ENCODE assay signal across 8 mouse cellular contexts in the genomic region with DNA sequence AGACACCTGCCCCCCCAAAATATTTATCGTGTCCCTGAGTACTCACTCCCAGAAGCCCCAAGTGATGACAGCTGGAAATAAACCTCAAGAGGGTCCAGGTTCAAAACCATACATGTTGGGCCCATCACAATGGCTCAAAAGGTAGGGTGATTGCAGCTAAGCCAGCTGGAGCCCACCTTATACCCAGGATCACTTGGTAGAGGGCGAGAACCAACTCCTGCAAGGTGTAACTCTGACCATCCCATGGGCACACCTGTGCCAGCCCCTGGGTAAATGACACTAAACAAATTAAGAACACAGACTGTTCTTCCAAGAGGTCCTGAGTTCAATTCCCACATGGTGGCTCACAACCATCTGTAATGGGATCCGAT. TPM values are rescaled to one million over a fixed set of nuclear protein-coding genes. Genes with fewer than 3 reads are reported as not detected.
A peak's percentile ranks its signal among the peaks of the same experiment; 100 is the strongest.
DNase-seq lines count a peak whose midpoint lies in the region; ATAC-seq and TF ChIP-seq lines count a peak whose summit lies in the region.

No protein-coding gene starts in this region.

- peaks cover 10% of the 10 kb centered on the region for H3K4me1 ChIP-seq in testis, adult 2 months (ENCODE audit: control insufficient read depth, insufficient read depth, low read length)
- peaks cover 78% of the 10 kb centered on the region for H3K4me1 ChIP-seq in liver, embryonic 12.5 days

- TF ChIP-seq POLR2A in testis, adult 2 months (IDR thresholded peaks at IDR 0.05; ENCODE audit: control insufficient read depth, low read depth, low read length) = no peak

- peak overlapping the region; percentile 79 for H3K4me2 ChIP-seq in liver, embryonic 12.5 days

- 58% methylated on average over 3 of the region's 3 CpGs for WGBS in liver, embryonic 12.5 days (ENCODE audit: insufficient replicate concordance)

- H3K36me3 ChIP-seq in testis, adult 2 months (ENCODE audit: control insufficient read depth, insufficient read depth, low read length) = no peaks in the 10 kb centered on the region
- peaks cover 23% of the 10 kb centered on the region for H3K36me3 ChIP-seq in liver, embryonic 12.5 days

- H3K9ac ChIP-seq in liver, embryonic 12.5 days = peak overlapping the region; percentile 81

- TF ChIP-seq CTCF in testis, adult 2 months (IDR thresholded peaks at IDR 0.05; ENCODE audit: control insufficient read depth, insufficient read depth, insufficient replicate concordance, low read depth, low read length) = no peak

- H3K27me3 ChIP-seq in testis, adult 2 months (ENCODE audit: control insufficient read depth, insufficient read depth, low read length) = no peaks in the 10 kb centered on the region
- no peaks in the 10 kb centered on the region for H3K27me3 ChIP-seq in liver, embryonic 12.5 days (replicated peaks)

- intact Hi-C loops in left cerebral cortex, postnatal 25 days (cut with DNase I) = no loop called here
- intact Hi-C loops in left cerebral cortex, postnatal 14 days (cut with DNase I) = no loop called here

- H3K4me3 ChIP-seq in testis, adult 2 months (ENCODE audit: control insufficient read depth, low read depth, low read length) = peak overlapping the region; percentile 84
- H3K4me3 ChIP-seq in liver, embryonic 12.5 days = peak overlapping the region; percentile 90

- no peaks in the 10 kb centered on the region for H3K9me3 ChIP-seq in liver, embryonic 12.5 days (replicated peaks)

- H3K27ac ChIP-seq in testis, adult 2 months (ENCODE audit: control insufficient read depth, insufficient read depth, low read depth, low read length) = peak overlapping the region; percentile 90
- H3K27ac ChIP-seq in liver, embryonic 12.5 days = peak overlapping the region; percentile 98

- DNase-seq in cerebellum, adult 9-11 months = peak; percentile 68
- DNase-seq in cerebellum, adult 18-20 months = no peak
- no peak for DNase-seq in testis, postnatal 10 days (ENCODE audit: low spot score)
- no peak for DNase-seq in urinary bladder, postnatal 25 days (ENCODE audit: low spot score)
- no peak for DNase-seq in left cerebral cortex, postnatal 25 days (ENCODE audit: low spot score in 2 of 2)
- DNase-seq in left cerebral cortex, postnatal 14 days (ENCODE audit: low spot score in 2 of 2) = no peak

- ATAC-seq in liver, embryonic 12.5 days = no peak

RNA-seq across cellular contexts. Expression of gene Fzr1, which starts 0.9 kb away (rescaled TPM):
- 161 and 178 TPM in 2 replicates for polyA plus RNA-seq in testis, adult 2 months (2012; rRNA removed)
- 93.8 and 100 TPM in 2 replicates for polyA plus RNA-seq in liver, embryonic 12.5 days (2016; fragmentation: Nextera tagmentation; extraction: Ambion mirVana)
- total RNA-seq in left cerebral cortex, postnatal 25 days (2021) = 10 to 100 TPM; 63.5 to 70.2 TPM
- total RNA-seq in left cerebral cortex, postnatal 14 days (2021) = 10 to 100 TPM; 74.8 to 80.3 TPM

RNA-seq across cellular contexts. Expression of gene Dohh, which starts 5.1 kb away (rescaled TPM):
- polyA plus RNA-seq in testis, adult 2 months (2012; rRNA removed) = 38.5 and 46.3 TPM in 2 replicates
- polyA plus RNA-seq in liver, embryonic 12.5 days (2016; fragmentation: Nextera tagmentation; extraction: Ambion mirVana) = 70.0 and 74.5 TPM in 2 replicates
- 10 to 100 TPM; 83.7 to 87.7 TPM for total RNA-seq in left cerebral cortex, postnatal 25 days (2021)
- total RNA-seq in left cerebral cortex, postnatal 14 days (2021) = 10 to 100 TPM; 82.4 to 88.6 TPM

RNA-seq across cellular contexts. Expression of gene Gm48551, which starts 5.1 kb away (rescaled TPM):
- 1.2 and 1.6 TPM in 2 replicates for polyA plus RNA-seq in testis, adult 2 months (2012; rRNA removed)
- polyA plus RNA-seq in liver, embryonic 12.5 days (2016; fragmentation: Nextera tagmentation; extraction: Ambion mirVana) = 0.68 and 1.2 TPM in 2 replicates
- total RNA-seq in left cerebral cortex, postnatal 25 days (2021) = 1 to 10 TPM; 3.5 to 4.2 TPM
- total RNA-seq in left cerebral cortex, postnatal 14 days (2021) = 1 to 10 TPM; 2.4 to 3.2 TPM

RNA-seq across cellular contexts. Expression of gene Gm48552, which starts 9.6 kb away (rescaled TPM):
- polyA plus RNA-seq in testis, adult 2 months (2012; rRNA removed) = 0.65 TPM in 1 of 2 replicates, not detected in the other
- 0.71 and 0.98 TPM in 2 replicates for polyA plus RNA-seq in liver, embryonic 12.5 days (2016; fragmentation: Nextera tagmentation; extraction: Ambion mirVana)
- total RNA-seq in left cerebral cortex, postnatal 25 days (2021) = 1 to 10 TPM; 4.0 to 4.1 TPM
- 1 to 10 TPM; 2.8 to 4.7 TPM for total RNA-seq in left cerebral cortex, postnatal 14 days (2021)

RNA-seq across cellular contexts. Expression of gene 4930404N11Rik, which starts 13.6 kb away (rescaled TPM):
- polyA plus RNA-seq in testis, adult 2 months (2012; rRNA removed) = 273 and 296 TPM in 2 replicates
- 1.4 TPM in 2 replicates for polyA plus RNA-seq in liver, embryonic 12.5 days (2016; fragmentation: Nextera tagmentation; extraction: Ambion mirVana)
- 1 to 10 TPM in 1 of 2 experiments, under 1 TPM in 1; 0.78 to 2.2 TPM for total RNA-seq in left cerebral cortex, postnatal 25 days (2021)
- total RNA-seq in left cerebral cortex, postnatal 14 days (2021) = 1 to 10 TPM in 1 of 2 experiments, under 1 TPM in 1; 0.93 to 1.3 TPM
